Comparison of ENCODE assay signal across 35 mouse cellular contexts in genomic region chr1:66671475-66671874, GRCm38 (mm10).
"Had no signal": no experiment of that assay in that cellular context is flagged by ENCODE, and none has a peak within 500 bp of the region (broad histone marks: within the 10 kb centered on the region; RNA-seq: fewer than 3 reads in every experiment).

No protein-coding gene starts in this region.

- H3K4me2 ChIP-seq: heart, embryonic 11.5 days; heart, embryonic 12.5 days; heart, embryonic 13.5 days; heart, embryonic 15.5 days; hindbrain, embryonic 12.5 days; hindbrain, embryonic 13.5 days; hindbrain, embryonic 14.5 days; hindbrain, embryonic 15.5 days; intestine, embryonic 15.5 days; kidney, embryonic 15.5 days had no signal

- H3K27ac ChIP-seq: heart, adult 2 months; heart, embryonic 10.5 days; heart, embryonic 13.5 days; heart, embryonic 15.5 days; hindbrain, embryonic 10.5 days; hindbrain, embryonic 12.5 days; hindbrain, embryonic 13.5 days; hindbrain, embryonic 14.5 days; hindbrain, embryonic 15.5 days; hindbrain, postnatal 0 days; intestine, embryonic 15.5 days; kidney, embryonic 15.5 days; kidney, postnatal 0 days; layer of hippocampus, adult 2 months had no signal

- H3K27me3 ChIP-seq: heart, embryonic 12.5 days; heart, embryonic 13.5 days; heart, embryonic 15.5 days; hindbrain, embryonic 12.5 days; hindbrain, embryonic 13.5 days; hindbrain, embryonic 15.5 days; intestine, embryonic 15.5 days; kidney, embryonic 15.5 days had no signal

- ATAC-seq: hindbrain, embryonic 16.5 days; hindbrain, postnatal 0 days; inflammation-experienced regulatory T-cells, adult 6 months; intestine, embryonic 15.5 days; intestine, embryonic 16.5 days; intestine, postnatal 0 days had no signal

- H3K4me3 ChIP-seq: heart, adult 2 months; heart, embryonic 10.5 days; heart, embryonic 12.5 days; heart, embryonic 13.5 days; heart, embryonic 15.5 days; hindbrain, embryonic 10.5 days; hindbrain, embryonic 12.5 days; hindbrain, embryonic 13.5 days; hindbrain, embryonic 15.5 days; intestine, embryonic 15.5 days; kidney, embryonic 15.5 days; layer of hippocampus, adult 2 months had no signal

- H3K9me3 ChIP-seq: heart, embryonic 10.5 days; heart, embryonic 12.5 days; heart, embryonic 13.5 days; heart, embryonic 15.5 days; hindbrain, embryonic 10.5 days; hindbrain, embryonic 12.5 days; hindbrain, embryonic 13.5 days; hindbrain, embryonic 15.5 days; intestine, embryonic 15.5 days; kidney, embryonic 15.5 days had no signal

- DNase-seq: heart, adult 2 months; heart, postnatal 10 days; heart, postnatal 14 days; heart, postnatal 36 days; heart, postnatal 4 days; kidney, adult 11 months; kidney, adult 18-20 months; kidney, adult 2 months; kidney, adult 8-10 months; kidney, adult 9 months; kidney, postnatal 10 days; kidney, postnatal 14 days; kidney, postnatal 25 days; kidney, postnatal 36 days; kidney, postnatal 4 days; layer of hippocampus, adult 9-11 months had no signal

- H3K4me1 ChIP-seq: heart, embryonic 10.5 days; heart, embryonic 12.5 days; heart, embryonic 13.5 days; heart, embryonic 15.5 days; hindbrain, embryonic 10.5 days; hindbrain, embryonic 12.5 days; hindbrain, embryonic 13.5 days; hindbrain, embryonic 15.5 days; intestine, embryonic 15.5 days; kidney, embryonic 15.5 days had no signal

- H3K36me3 ChIP-seq: heart, embryonic 10.5 days; heart, embryonic 12.5 days; heart, embryonic 13.5 days; heart, embryonic 15.5 days; hindbrain, embryonic 10.5 days; hindbrain, embryonic 12.5 days; hindbrain, embryonic 13.5 days; hindbrain, embryonic 15.5 days; intestine, embryonic 15.5 days; kidney, embryonic 15.5 days had no signal

- H3K9ac ChIP-seq: heart, embryonic 12.5 days; heart, embryonic 13.5 days; heart, embryonic 15.5 days; hindbrain, embryonic 12.5 days; hindbrain, embryonic 13.5 days; hindbrain, embryonic 14.5 days; hindbrain, embryonic 15.5 days; intestine, embryonic 15.5 days; kidney, embryonic 15.5 days had no signal
